Mouse (Mus musculus) heart, postnatal 10 days (tissue): Measurements from ENCODE around the gene Emc6. TPM values are rescaled to one million over a fixed set of nuclear protein-coding genes. Genes with fewer than 3 reads are reported as not detected.

Experiments used
- DNase-seq, 2 experiments: peaks; one replicate each; pipeline ENCODE4 v3.0.0; 2021
- intact Hi-C: fragments of 180-260 bp; cut with DNase I; formaldehyde crosslinking; loops from one replicate; pipeline ENCODE4 v1.15.1; 2025
- total RNA-seq, 2 experiments: library from RNA; stranded (reverse); gene quantifications; 2 replicates each; pipeline ENCODE4 v1.2.3; 2021

The Emc6 gene
- total RNA-seq = 10 to 100 TPM; 71.4 to 82.7 TPM

GRCm38 (mm10) chr11:73176608-73177508 lies at the start of gene Emc6, which contains the start of gene Tax1bp3:
Emc6 (minus strand) TSS chr11:73177037.
Tax1bp3 (plus strand) TSS chr11:73177083.
- intact Hi-C loops = no loop called here
- DNase-seq = peak; percentile 97

GRCm38 (mm10) chr11:73225856-73226255 lies 49.0 kb upstream of the Emc6 start:
- intact Hi-C loops = no loop called here
- DNase-seq = no peak

- DNase-seq = peak; percentile 14 to 32
- intact Hi-C loops = no loop called here
Observed at GRCm38 (mm10) chr11:73223966-73224365, 47.1 kb upstream of the Emc6 start.

- DNase-seq = no peak
- intact Hi-C loops = no loop called here
Observed at GRCm38 (mm10) chr11:73222846-73223245, 46.0 kb upstream of the Emc6 start.

- intact Hi-C loops = no loop called here
- no peak for DNase-seq
Observed at GRCm38 (mm10) chr11:73220651-73221050, 43.8 kb upstream of the Emc6 start.

GRCm38 (mm10) chr11:73219671-73220070 lies 42.8 kb upstream of the Emc6 start:
- no peak for DNase-seq
- intact Hi-C loops = no loop called here

- intact Hi-C loops = no loop called here
Observed at GRCm38 (mm10) chr11:73213956-73214355, 37.1 kb upstream of the Emc6 start.

GRCm38 (mm10) chr11:73207621-73208020 lies 30.8 kb upstream of the Emc6 start:
- DNase-seq = no peak
- intact Hi-C loops = no loop called here

More at GRCm38 (mm10) chr11:73213956-73214355, 37.1 kb upstream of the Emc6 start:
- no peak for DNase-seq

- intact Hi-C loops = no loop called here
- DNase-seq = no peak
Observed at GRCm38 (mm10) chr11:73205194-73205593, 28.4 kb upstream of the Emc6 start.

- intact Hi-C loops = no loop called here
- peak in 1 of 2 experiments; percentile 17 for DNase-seq
Observed at GRCm38 (mm10) chr11:73203895-73204294, 27.1 kb upstream of the Emc6 start.

GRCm38 (mm10) chr11:73201597-73201996 lies 24.8 kb upstream of the Emc6 start:
- intact Hi-C loops = no loop called here
- peak; percentile 40 to 57 for DNase-seq

- peak; percentile 18 to 30 for DNase-seq
- intact Hi-C loops = no loop called here
Observed at GRCm38 (mm10) chr11:73201021-73201420, 24.2 kb upstream of the Emc6 start.

GRCm38 (mm10) chr11:73199879-73200278 lies 23.0 kb upstream of the Emc6 start:
- DNase-seq = peak in 1 of 2 experiments; percentile 29

GRCm38 (mm10) chr11:73199230-73199712 lies 22.4 kb upstream of the Emc6 start, which contains the start of gene Shpk:
Shpk (plus strand) TSS chr11:73199460.
- peak; percentile 97 for DNase-seq
- intact Hi-C loops = loop anchor here (2.0 kb wide), 1 partner anchor 20 kb away; no protein-coding TSS in a partner anchor

More at GRCm38 (mm10) chr11:73199879-73200278, 23.0 kb upstream of the Emc6 start:
- intact Hi-C loops = loop anchor here (2.0 kb wide), 1 partner anchor 21 kb away; no protein-coding TSS in a partner anchor

GRCm38 (mm10) chr11:73198603-73199229 lies 21.9 kb upstream of the Emc6 start, which contains the start of gene Ctns:
Ctns (minus strand) TSS chr11:73199042.
- intact Hi-C loops = loop anchor here (2.0 kb wide), 1 partner anchor 20 kb away; no protein-coding TSS in a partner anchor

GRCm38 (mm10) chr11:73198190-73198589 lies 21.4 kb upstream of the Emc6 start:
- intact Hi-C loops = loop anchor here (2.0 kb wide), 1 partner anchor 19 kb away; no protein-coding TSS in a partner anchor
- DNase-seq = no peak

More at GRCm38 (mm10) chr11:73198603-73199229, 21.9 kb upstream of the Emc6 start, which contains the start of gene Ctns:
- peak in 1 of 2 experiments; percentile 91 for DNase-seq

GRCm38 (mm10) chr11:73194444-73194843 lies 17.6 kb upstream of the Emc6 start:
- DNase-seq = no peak
- intact Hi-C loops = no loop called here

- DNase-seq = no peak
- intact Hi-C loops = no loop called here
Observed at GRCm38 (mm10) chr11:73193047-73193446, 16.2 kb upstream of the Emc6 start.

- DNase-seq = no peak
Observed at GRCm38 (mm10) chr11:73187231-73187630, 10.4 kb upstream of the Emc6 start.

GRCm38 (mm10) chr11:73185872-73186615 lies 9.2 kb upstream of the Emc6 start:
- intact Hi-C loops = no loop called here
- DNase-seq = no peak

More at GRCm38 (mm10) chr11:73187231-73187630, 10.4 kb upstream of the Emc6 start:
- intact Hi-C loops = no loop called here
